Mouse (Mus musculus) ES-E14 (cell line): ENCODE data around the gene Mpv17l2. TPM values are rescaled to one million over a fixed set of nuclear protein-coding genes. Genes with fewer than 3 reads are reported as not detected.

Source experiments
- DNase-seq: peaks from one replicate; pipeline ENCODE4 v3.0.0-alpha.2; 2013; ENCODE audit warnings: low read depth, low spot score
- H3K27ac ChIP-seq: 2 replicates; pipeline ENCODE4 v1.5.1; 2012; ENCODE audit warnings: low read depth, mild to moderate bottlenecking, low read length, moderate library complexity, mixed read lengths; ENCODE audit not compliant: poor library complexity, insufficient read depth, severe bottlenecking
- H3K36me3 ChIP-seq: 2 replicates; pipeline ENCODE4 v1.6.1; 2012; ENCODE audit warnings: mild to moderate bottlenecking, low read length, moderate library complexity, mixed read lengths; ENCODE audit not compliant: control insufficient read depth, poor library complexity, insufficient read depth, severe bottlenecking
- H3K4me1 ChIP-seq, 2 experiments: fragments of 150-350 bp in 1 of 2; sonication (generic) in 1 of 2; 2 replicates each; pipeline ENCODE4 v1.6.1; 2012; ENCODE audit warnings: low read length in 2 of 2, mild to moderate bottlenecking in 1 of 2, mixed read lengths in 1 of 2; ENCODE audit not compliant: control insufficient read depth in 2 of 2, insufficient read depth in 2 of 2, poor library complexity in 1 of 2
- H3K4me3 ChIP-seq, 2 experiments: fragments of 150-350 bp in 1 of 2; sonication (generic) in 1 of 2; 2 replicates each; pipeline ENCODE4 v1.5.1; 2012; ENCODE audit warnings: low read length in 2 of 2, low read depth in 1 of 2, mild to moderate bottlenecking in 1 of 2, mixed read lengths in 1 of 2; ENCODE audit not compliant: insufficient read depth in 1 of 2, poor library complexity in 1 of 2, severe bottlenecking in 1 of 2
- H3K9ac ChIP-seq: 2 replicates; pipeline ENCODE4 v1.6.1; 2012; ENCODE audit warnings: low read depth, mild to moderate bottlenecking, low read length, mixed read lengths; ENCODE audit not compliant: poor library complexity, insufficient read depth, severe bottlenecking
- H3K9me3 ChIP-seq: fragments of 150-350 bp; sonication (generic); 2 replicates; pipeline ENCODE4 v1.6.1; 2012; ENCODE audit warnings: low read depth, mild to moderate bottlenecking, low read length; ENCODE audit not compliant: control insufficient read depth, insufficient read depth
- CHD2 ChIP-seq: IDR thresholded peaks from 2 replicates; pipeline ENCODE4 v1.6.1; 2014; ENCODE audit warnings: mild to moderate bottlenecking, low read depth, low read length, inconsistent platforms
- HCFC1 ChIP-seq: IDR thresholded peaks from 2 replicates; pipeline ENCODE4 v1.6.1; 2012; ENCODE audit warnings: low read length, inconsistent platforms, borderline replicate concordance; ENCODE audit not compliant: insufficient read depth
- MAFK ChIP-seq: IDR thresholded peaks from 2 replicates; pipeline ENCODE4 v1.6.1; 2014; ENCODE audit warnings: mild to moderate bottlenecking, low read depth, low read length, inconsistent platforms; ENCODE audit not compliant: insufficient read depth
- ZC3H11A ChIP-seq: IDR thresholded peaks from 2 replicates; pipeline ENCODE4 v1.6.1; 2012; ENCODE audit warnings: low read depth, mild to moderate bottlenecking, inconsistent platforms, low read length, borderline replicate concordance
- ZNF384 ChIP-seq: IDR thresholded peaks from 2 replicates; pipeline ENCODE4 v1.6.1; 2012; ENCODE audit warnings: low read depth, low read length, inconsistent platforms
- in situ Hi-C, 2 experiments: fragments of 600-800 bp; cut with MboI; formaldehyde crosslinking; loops; one replicate each; pipeline ENCODE4 v1.15.1; 2025; ENCODE audit warnings: low sequenced_read_pairs in 2 of 2, inconsistent platforms in 1 of 2; ENCODE audit not compliant: unreplicated experiment in 2 of 2
- total RNA-seq: library from RNA; depleted of rRNA; stranded (reverse); fragments of 300-350 nt; gene quantifications from 2 replicates; pipeline ENCODE4 v1.2.3, GENCODE M21; 2012

The Mpv17l2 gene
- total RNA-seq, 1 experiment: 49.9 TPM

- no peak for DNase-seq
- Histone ChIP-seq H3K4me1 (peaks cover 16 to 18% of the 10 kb centered on the region in 2 experiments), H3K4me3 (no peak overlapping the region), H3K36me3 (peaks cover 7% of the 10 kb centered on the region; the same call in 1 of the 2 replicates), H3K9me3 (no peaks in the 10 kb centered on the region), H3K9ac (no peak overlapping the region), H3K27ac (no peak overlapping the region)
- no peak for TF ChIP-seq CHD2
- no peak for TF ChIP-seq HCFC1
- no peak for TF ChIP-seq MAFK
- in situ Hi-C loops: loop anchor here in 1 of 2 experiments (5.0 kb wide), 1 partner anchor 41 kb away; the partner anchor contains the start of gene Gm3336
These were observed 2.5 kb downstream of the Mpv17l2 start for GRCm38 (mm10) chr8:70758308-70758615.

- H3K36me3 ChIP-seq: peaks cover 3% of the 10 kb centered on the region; the same call in 1 of the 2 replicates
- no peak overlapping the region for H3K27ac ChIP-seq
- H3K4me3 ChIP-seq: no peak overlapping the region
- no peak for TF ChIP-seq ZNF384
- TF ChIP-seq ZC3H11A: peak; percentile 11; the same call in 1 of the 2 replicates
- no peak for DNase-seq
- no peaks in the 10 kb centered on the region for H3K9me3 ChIP-seq
- no peak overlapping the region for H3K9ac ChIP-seq
- peaks cover 18% of the 10 kb centered on the region in 2 experiments for H3K4me1 ChIP-seq
- in situ Hi-C loops: loop anchor here in 1 of 2 experiments (5.0 kb wide), 1 partner anchor 40 kb away; the partner anchor contains the start of gene Gm3336
These were observed 3.0 kb downstream of the Mpv17l2 start for GRCm38 (mm10) chr8:70757523-70758307.

GRCm38 (mm10) chr8:70756476-70757040, 4.2 kb downstream of the Mpv17l2 start:
- H3K27ac ChIP-seq: no peak overlapping the region
- TF ChIP-seq HCFC1 (no peak), ZNF384 (no peak), ZC3H11A (no peak), CHD2 (no peak), MAFK (no peak)
- no peak for DNase-seq
- no peaks in the 10 kb centered on the region for H3K9me3 ChIP-seq
- H3K9ac ChIP-seq: no peak overlapping the region
- peaks cover 10 to 15% of the 10 kb centered on the region in 2 experiments for H3K4me1 ChIP-seq
- peaks cover 3% of the 10 kb centered on the region; the same call in 1 of the 2 replicates for H3K36me3 ChIP-seq
- no peak overlapping the region for H3K4me3 ChIP-seq
- in situ Hi-C loops: loop anchor here in 1 of 2 experiments (5.0 kb wide), 1 partner anchor 39 kb away; the partner anchor contains the start of gene Gm3336

GRCm38 (mm10) chr8:70755661-70756475, 4.9 kb downstream of the Mpv17l2 start:
- Histone ChIP-seq H3K36me3 (peaks cover 3% of the 10 kb centered on the region; the same call in 1 of the 2 replicates), H3K27ac (no peak overlapping the region), H3K4me3 (no peak overlapping the region; a peak in 1 of 4 replicates), H3K9ac (no peak overlapping the region), H3K4me1 (peaks cover 6 to 15% of the 10 kb centered on the region in 2 experiments; a peak in 3 of 4 replicates), H3K9me3 (no peaks in the 10 kb centered on the region)
- TF ChIP-seq ZNF384 (no peak), CHD2 (no peak), ZC3H11A (no peak), MAFK (no peak)
- in situ Hi-C loops: loop anchor here in 1 of 2 experiments (5.0 kb wide), 1 partner anchor 39 kb away; the partner anchor contains the start of gene Gm3336
- DNase-seq: no peak
